Mouse (Mus musculus) midbrain, embryonic 10.5 days (tissue): ENCODE measurements around the gene Brwd1. TPM values are rescaled to one million over a fixed set of nuclear protein-coding genes. Genes with fewer than 3 reads are reported as not detected.
A peak's percentile ranks its signal among the peaks of the same experiment; 100 is the strongest.
"Not testable (repeated sequence)": the region's sequence is repeated elsewhere in the genome, so short reads cannot be mapped to it uniquely, and the experiment has no call there.

Experiments used
- DNase-seq: peaks from one replicate; pipeline ENCODE4 v3.0.0-alpha.2; 2017; ENCODE audit warnings: low spot score
- H3K27ac ChIP-seq: fragments of 300-500 bp; sonication (generic); replicated peaks from 2 replicates; pipeline ENCODE4 v1.5.1; 2016; ENCODE audit warnings: mild to moderate bottlenecking
- H3K27me3 ChIP-seq: fragments of 300-500 bp; sonication (generic); 2 replicates; pipeline ENCODE4 v1.6.1; 2016; ENCODE audit warnings: low read depth, mild to moderate bottlenecking; ENCODE audit not compliant: poor library complexity, severe bottlenecking
- H3K36me3 ChIP-seq: fragments of 300-500 bp; sonication (generic); 2 replicates; pipeline ENCODE4 v1.6.1; 2016; ENCODE audit warnings: mild to moderate bottlenecking, moderate library complexity
- H3K4me1 ChIP-seq: fragments of 300-500 bp; sonication (generic); 2 replicates; pipeline ENCODE4 v1.6.1; 2016
- H3K4me3 ChIP-seq: fragments of 300-500 bp; sonication (generic); 2 replicates; pipeline ENCODE4 v1.5.1; 2016; ENCODE audit warnings: mild to moderate bottlenecking, moderate library complexity
- H3K9me3 ChIP-seq: fragments of 300-500 bp; sonication (generic); replicated peaks from 2 replicates; pipeline ENCODE4 v1.6.1; 2016; ENCODE audit warnings: mild to moderate bottlenecking
- WGBS: fragments of 180-500 bp; shearing (Covaris S2); methylation state at CpG from one replicate; pipeline ENCODE4 v1.1.7; 2016; 5-methylcytosine and 5-hydroxymethylcytosine counted together
- polyA plus RNA-seq: library from polyadenylated mRNA; unstranded; fragments of >200 nt; fragmentation: Nextera tagmentation; extraction: Ambion mirVana; gene quantifications from 2 replicates; pipeline ENCODE4 v1.2.1, GENCODE M21; 2016

Gene Brwd1
- polyA plus RNA-seq, 1 experiment from 2014 or later, result 133 TPM

DNA sequence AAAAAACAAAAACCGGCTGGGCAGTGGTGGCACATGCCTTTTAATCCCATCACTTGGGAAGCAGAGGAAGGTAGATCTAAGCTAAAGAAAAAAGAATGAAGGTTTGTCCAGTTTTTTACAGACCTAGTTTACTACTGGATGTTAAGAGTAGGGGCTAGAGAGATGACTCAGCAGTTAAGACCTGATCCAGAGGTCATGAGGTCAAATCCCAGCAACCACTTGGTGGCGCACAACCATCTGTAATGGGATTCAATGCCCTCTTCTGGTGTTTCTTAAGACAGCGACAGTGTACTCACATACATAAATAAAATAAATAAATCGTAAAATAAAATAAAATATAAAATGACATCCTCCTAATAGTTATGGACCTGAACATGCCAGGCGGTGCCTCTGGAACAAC is 38.2 kb downstream of the Brwd1 start:
- Histone ChIP-seq H3K9me3 (no peaks in the 10 kb centered on the region), H3K27ac (no peak overlapping the region), H3K27me3 (no peaks in the 10 kb centered on the region), H3K4me3 (no peak overlapping the region), H3K4me1 (no peaks in the 10 kb centered on the region), H3K36me3 (peaks cover 100% of the 10 kb centered on the region)
- 69% methylated on average over 5 of the region's 5 CpGs for WGBS
- DNase-seq, result peak; percentile 19

DNA sequence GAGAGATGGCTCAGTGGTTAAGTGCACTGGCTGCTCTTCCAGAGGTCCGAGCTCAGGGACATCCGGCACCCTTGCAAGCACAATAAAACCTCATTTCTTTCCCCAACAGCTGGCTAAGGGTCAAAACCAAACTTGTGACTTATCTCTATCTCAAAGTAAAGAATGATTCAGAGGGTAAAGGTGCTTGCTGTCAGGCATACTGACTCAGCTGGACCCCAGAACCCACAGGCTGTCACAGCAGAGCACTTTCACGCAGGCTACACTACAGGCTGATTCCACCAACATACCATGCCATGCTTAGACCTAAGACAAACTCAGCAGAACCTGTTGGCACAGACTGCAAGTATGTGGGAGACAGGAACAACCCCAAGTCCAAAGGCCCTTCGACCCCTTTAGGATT is 41.6 kb downstream of the Brwd1 start:
- Histone ChIP-seq H3K9me3 (no peaks in the 10 kb centered on the region), H3K27ac (no peak overlapping the region), H3K4me3 (no peak overlapping the region), H3K4me1 (no peaks in the 10 kb centered on the region), H3K27me3 (no peaks in the 10 kb centered on the region), H3K36me3 (peaks cover 100% of the 10 kb centered on the region)
- 91% methylated on average over 4 of the region's 4 CpGs for WGBS
- no peak for DNase-seq

DNA sequence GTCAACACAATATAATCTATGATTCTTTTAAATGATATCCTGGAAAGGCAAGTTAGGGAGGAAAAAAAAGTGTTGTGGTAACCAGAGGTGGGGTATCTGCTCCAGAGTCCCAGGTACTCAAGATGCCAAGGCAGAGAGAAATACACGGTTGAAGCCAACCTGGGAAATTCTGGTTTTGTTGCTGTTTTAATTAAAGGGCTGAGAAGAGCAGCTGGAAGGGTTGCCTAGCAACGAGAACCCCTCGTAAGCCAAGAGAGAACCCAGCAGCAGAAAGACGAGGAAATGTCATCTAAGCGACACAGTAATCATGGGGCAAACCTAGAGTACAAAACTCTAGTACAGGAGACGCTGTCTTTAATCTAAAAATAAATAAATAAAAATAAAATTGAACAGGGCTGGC is 42.8 kb downstream of the Brwd1 start:
- H3K27ac ChIP-seq, result no peak overlapping the region
- H3K36me3 ChIP-seq, result peaks cover 100% of the 10 kb centered on the region
- no peaks in the 10 kb centered on the region for H3K27me3 ChIP-seq
- no peaks in the 10 kb centered on the region for H3K9me3 ChIP-seq
- H3K4me1 ChIP-seq, result no peaks in the 10 kb centered on the region
- DNase-seq, result no peak
- H3K4me3 ChIP-seq, result no peak overlapping the region
- WGBS, result 77% methylated on average over 6 of the region's 6 CpGs

DNA sequence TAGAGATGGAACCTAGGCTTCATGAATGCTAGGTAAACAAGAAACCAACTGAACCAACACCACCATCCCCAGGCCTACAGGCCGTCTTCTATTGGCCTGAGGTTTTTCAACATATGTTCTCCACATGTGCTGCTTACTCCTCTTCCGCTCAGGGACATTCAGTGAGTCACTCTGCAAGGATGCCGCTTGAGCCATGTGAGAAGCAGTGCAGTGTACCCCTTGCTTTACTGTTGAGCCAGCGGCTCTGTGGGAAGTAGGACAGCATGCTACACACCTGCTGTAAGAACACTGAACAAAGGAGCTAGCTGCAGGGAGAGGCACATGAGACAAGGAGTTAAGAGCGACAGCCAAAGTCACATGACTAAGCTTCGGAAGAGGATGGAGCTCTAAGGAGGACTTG is 47.9 kb downstream of the Brwd1 start:
- no peak overlapping the region for H3K4me3 ChIP-seq
- H3K9me3 ChIP-seq, result no peaks in the 10 kb centered on the region
- no peak overlapping the region for H3K27ac ChIP-seq
- peaks cover 100% of the 10 kb centered on the region for H3K36me3 ChIP-seq
- no peaks in the 10 kb centered on the region for H3K4me1 ChIP-seq
- WGBS, result 91% methylated on average over 6 of the region's 6 CpGs
- DNase-seq, result no peak
- no peaks in the 10 kb centered on the region for H3K27me3 ChIP-seq

DNA sequence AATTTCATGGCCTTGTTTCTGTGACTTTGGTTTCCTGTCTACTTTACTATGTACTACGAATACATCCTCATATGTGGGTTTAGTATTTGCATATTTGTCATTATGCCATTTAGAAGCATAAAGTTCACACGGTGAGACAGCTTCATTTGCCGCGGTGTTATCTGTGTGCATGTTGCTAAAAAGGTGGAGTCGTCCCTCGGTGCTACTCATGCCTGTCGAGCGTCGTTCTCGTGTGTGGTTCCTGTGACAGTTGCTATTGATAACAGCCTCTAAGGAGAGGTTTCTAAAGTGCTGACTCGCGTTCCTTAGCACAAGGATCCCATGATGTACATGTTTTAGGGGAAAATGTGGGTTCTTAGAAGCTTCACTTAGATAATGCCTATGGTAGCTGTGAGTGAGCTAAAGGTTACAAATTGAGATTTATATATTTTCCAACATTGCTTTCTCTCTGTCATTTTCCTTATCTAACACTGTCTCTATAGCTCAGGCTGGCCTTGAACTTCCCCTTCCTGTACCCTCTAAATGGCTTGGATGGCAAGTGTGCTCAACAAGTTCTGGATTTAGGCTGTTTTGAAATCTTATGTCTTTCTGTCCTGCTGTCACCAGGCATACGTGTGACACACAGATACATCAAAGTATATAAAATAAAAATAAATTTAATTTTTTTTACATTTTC is 49.8 kb downstream of the Brwd1 start:
- H3K4me3 ChIP-seq, result no peak overlapping the region
- H3K27ac ChIP-seq, result no peak overlapping the region
- no peaks in the 10 kb centered on the region for H3K9me3 ChIP-seq
- peaks cover 100% of the 10 kb centered on the region for H3K36me3 ChIP-seq
- no peak for DNase-seq
- WGBS, result 97% methylated on average over 13 of the region's 13 CpGs
- H3K27me3 ChIP-seq, result no peaks in the 10 kb centered on the region
- no peaks in the 10 kb centered on the region for H3K4me1 ChIP-seq

DNA sequence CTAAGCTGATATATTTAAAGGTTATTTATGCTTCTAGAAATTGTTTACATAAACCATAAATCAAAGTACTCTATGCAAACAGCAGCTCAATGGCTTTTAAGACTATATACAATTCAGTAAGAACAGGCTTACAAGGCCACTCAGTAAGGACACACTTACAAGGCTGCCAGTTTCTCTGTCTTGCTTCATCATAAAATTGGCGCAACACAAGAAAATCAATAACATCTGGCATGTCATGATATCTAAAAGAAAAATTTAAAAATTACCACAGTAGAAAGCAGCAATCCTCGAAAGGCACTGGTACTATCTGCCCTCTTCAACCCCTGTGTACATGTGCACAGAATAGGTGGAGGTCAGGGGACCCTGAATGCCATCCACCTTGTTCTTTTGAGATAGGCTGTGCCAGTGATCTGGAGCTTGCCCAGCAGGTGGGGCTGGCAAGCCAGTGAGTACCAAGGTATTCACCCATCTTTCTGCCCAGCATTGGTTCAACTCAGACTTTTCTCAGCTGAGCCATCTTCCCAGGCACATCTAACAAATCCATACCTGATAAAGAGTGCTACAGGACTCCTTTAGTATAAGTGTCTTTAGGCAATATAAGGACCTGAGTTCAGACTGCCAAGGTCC is 51.7 kb downstream of the Brwd1 start:
- H3K36me3 ChIP-seq, result peaks cover 99% of the 10 kb centered on the region
- WGBS, result 95% methylated on average over 2 of the region's 2 CpGs
- no peaks in the 10 kb centered on the region for H3K27me3 ChIP-seq
- no peak overlapping the region for H3K4me3 ChIP-seq
- no peaks in the 10 kb centered on the region for H3K9me3 ChIP-seq
- H3K4me1 ChIP-seq, result no peaks in the 10 kb centered on the region
- DNase-seq, result no peak
- no peak overlapping the region for H3K27ac ChIP-seq

DNA sequence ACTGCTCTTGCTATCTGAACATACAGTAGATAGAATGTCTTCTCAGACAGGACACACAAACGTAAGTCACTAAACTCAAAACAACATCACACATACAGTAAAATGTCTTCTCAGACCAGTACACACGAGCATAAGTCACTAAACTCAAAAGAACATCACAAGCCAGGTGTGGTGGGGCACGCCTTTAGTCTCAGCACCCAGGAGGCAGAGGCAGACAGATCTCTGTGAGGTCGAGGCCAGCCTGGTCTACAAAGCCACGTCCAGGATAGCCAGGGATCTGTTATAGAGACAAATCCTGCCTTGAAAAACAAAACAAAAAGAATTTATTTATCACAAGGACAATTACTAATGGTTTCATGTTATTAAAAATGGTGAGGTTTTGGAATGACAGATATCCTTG is 56.1 kb downstream of the Brwd1 start:
- Histone ChIP-seq H3K36me3 (peaks cover 94% of the 10 kb centered on the region), H3K27ac (no peak overlapping the region), H3K27me3 (no peaks in the 10 kb centered on the region), H3K9me3 (no peaks in the 10 kb centered on the region), H3K4me3 (no peak overlapping the region), H3K4me1 (no peaks in the 10 kb centered on the region)
- 94% methylated on average over 5 of the region's 5 CpGs for WGBS
- DNase-seq, result no peak

DNA sequence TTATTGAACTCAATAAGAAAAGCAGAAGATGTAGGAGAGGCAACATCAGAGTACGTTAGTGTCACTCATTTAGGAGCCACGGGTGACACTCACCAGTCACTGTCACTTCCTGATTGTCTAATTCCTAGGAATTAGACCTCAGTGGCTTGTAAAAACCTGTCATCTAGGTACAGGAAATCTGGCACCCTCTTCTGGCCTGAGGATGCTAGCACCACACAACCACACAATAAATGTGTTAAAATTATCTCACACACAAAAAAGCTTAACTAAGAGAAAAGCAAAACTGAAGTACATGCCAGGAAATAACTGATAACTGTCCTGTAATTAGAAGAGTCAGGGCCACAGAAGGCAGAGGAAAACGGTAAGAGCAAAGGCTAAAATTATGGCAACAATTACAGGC is 57.1 kb downstream of the Brwd1 start:
- Histone ChIP-seq H3K27ac (no peak overlapping the region), H3K9me3 (no peaks in the 10 kb centered on the region), H3K4me3 (no peak overlapping the region), H3K36me3 (peaks cover 94% of the 10 kb centered on the region), H3K27me3 (no peaks in the 10 kb centered on the region), H3K4me1 (no peaks in the 10 kb centered on the region)
- WGBS, result 91% methylated on average over 3 of the region's 3 CpGs
- DNase-seq, result no peak

DNA sequence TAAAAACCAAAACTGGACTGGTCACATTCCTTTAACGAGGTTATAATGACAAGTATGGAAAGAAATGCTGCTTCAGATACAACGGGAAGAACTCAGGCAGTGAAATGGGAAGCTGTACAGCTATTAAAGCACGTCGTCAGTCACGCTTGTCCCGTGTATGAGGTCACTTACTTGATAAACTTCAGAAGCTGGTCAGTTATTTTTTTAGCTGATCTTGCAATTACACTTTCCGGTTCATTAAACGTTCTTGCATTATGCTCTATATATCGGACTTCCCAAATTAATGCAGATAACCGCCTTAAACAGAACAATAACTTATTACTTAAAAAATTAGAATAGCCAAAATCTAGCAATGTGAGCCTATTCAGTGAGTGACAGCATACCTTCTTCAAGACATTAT is 61.3 kb downstream of the Brwd1 start:
- DNase-seq, result no peak
- Histone ChIP-seq H3K27me3 (no peaks in the 10 kb centered on the region), H3K9me3 (no peaks in the 10 kb centered on the region), H3K36me3 (peaks cover 95% of the 10 kb centered on the region), H3K4me1 (no peaks in the 10 kb centered on the region), H3K27ac (no peak overlapping the region), H3K4me3 (no peak overlapping the region)
- WGBS, result 96% methylated on average over 10 of the region's 10 CpGs

DNA sequence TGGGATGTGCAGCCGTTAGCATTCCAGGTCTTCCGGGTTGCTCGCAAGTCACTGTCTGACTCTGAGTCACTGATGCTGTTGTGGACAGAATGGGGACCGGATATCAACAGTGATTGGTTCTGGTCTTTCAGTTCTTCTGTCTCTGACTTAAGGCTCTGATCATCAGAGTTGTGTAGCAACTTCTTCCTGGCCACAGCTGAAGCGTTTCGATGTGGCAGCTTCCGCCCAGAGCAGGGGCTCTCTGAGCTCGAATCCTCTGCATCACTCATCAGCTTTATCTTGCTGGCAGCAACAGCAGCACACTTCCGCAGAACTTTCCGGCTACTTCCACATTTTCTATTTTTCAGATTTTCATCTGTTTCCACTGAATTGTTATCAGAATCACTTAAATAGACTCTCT is 73.2 kb downstream of the Brwd1 start:
- H3K9me3 ChIP-seq, H3K27ac ChIP-seq, H3K4me3 ChIP-seq, H3K4me1 ChIP-seq, DNase-seq, H3K27me3 ChIP-seq: not testable (repeated sequence)
- H3K36me3 ChIP-seq, result peaks cover 54% of the 10 kb centered on the region
- WGBS, result no CpG with 5 or more reads among the region's 10 CpGs

DNA sequence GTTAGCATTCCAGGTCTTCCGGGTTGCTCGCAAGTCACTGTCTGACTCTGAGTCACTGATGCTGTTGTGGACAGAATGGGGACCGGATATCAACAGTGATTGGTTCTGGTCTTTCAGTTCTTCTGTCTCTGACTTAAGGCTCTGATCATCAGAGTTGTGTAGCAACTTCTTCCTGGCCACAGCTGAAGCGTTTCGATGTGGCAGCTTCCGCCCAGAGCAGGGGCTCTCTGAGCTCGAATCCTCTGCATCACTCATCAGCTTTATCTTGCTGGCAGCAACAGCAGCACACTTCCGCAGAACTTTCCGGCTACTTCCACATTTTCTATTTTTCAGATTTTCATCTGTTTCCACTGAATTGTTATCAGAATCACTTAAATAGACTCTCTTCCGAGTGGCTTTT is 78.0 kb downstream of the Brwd1 start:
- not testable (repeated sequence) for H3K27ac ChIP-seq, H3K4me1 ChIP-seq, H3K27me3 ChIP-seq, H3K9me3 ChIP-seq, DNase-seq, H3K4me3 ChIP-seq
- WGBS, result no CpG with 5 or more reads among the region's 10 CpGs
- H3K36me3 ChIP-seq, result peaks cover 60% of the 10 kb centered on the region

DNA sequence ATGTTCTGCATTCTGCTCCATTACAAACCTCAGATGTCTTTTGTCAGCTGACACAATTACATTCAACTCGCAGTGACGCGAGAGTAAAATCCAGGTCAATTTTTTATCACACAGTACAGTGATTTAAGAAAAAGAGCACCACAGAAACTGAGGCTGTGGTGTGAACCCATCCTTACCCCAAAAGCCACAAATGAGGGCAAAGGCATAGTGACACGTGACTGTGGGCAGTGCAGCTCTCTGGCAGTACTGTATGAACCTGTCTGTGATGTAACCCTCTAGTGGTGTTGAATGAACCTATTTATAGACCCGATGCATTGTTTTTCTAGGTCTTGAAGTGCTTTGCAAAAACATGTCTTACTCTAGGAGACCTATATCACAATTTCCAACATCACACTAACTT is 83.0 kb downstream of the Brwd1 start:
- Histone ChIP-seq H3K4me3 (no peak overlapping the region), H3K27me3 (no peaks in the 10 kb centered on the region), H3K9me3 (no peaks in the 10 kb centered on the region), H3K27ac (no peak overlapping the region), H3K4me1 (no peaks in the 10 kb centered on the region), H3K36me3 (peaks cover 68% of the 10 kb centered on the region)
- WGBS, result 96% methylated on average over 5 of the region's 5 CpGs
- DNase-seq, result no peak

DNA sequence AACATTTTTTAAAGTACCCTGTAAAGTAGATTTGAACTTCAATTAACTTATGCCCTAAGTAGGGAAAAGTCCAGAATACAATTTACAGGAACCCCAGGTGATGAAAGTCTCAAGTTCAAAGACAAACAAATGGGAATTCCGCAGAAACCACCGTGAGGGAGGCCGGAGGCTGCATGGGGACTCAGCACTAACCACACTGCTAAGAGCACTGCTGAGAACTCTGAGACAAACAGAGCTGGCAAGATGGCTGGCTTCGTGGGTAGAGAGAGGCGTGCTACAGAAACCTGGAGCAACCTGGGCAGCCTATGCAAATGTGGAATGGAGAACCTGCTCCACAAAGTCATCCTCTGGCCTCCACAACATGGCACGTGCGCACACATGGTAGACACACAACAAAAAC is 86.2 kb downstream of the Brwd1 start:
- H3K4me3 ChIP-seq, result no peak overlapping the region
- no peak for DNase-seq
- peaks cover 60% of the 10 kb centered on the region for H3K36me3 ChIP-seq
- H3K4me1 ChIP-seq, result peaks cover 8% of the 10 kb centered on the region
- H3K27ac ChIP-seq, result no peak overlapping the region
- WGBS, result 86% methylated on average over 7 of the region's 7 CpGs
- no peaks in the 10 kb centered on the region for H3K27me3 ChIP-seq
- H3K9me3 ChIP-seq, result no peaks in the 10 kb centered on the region
